Mouse (Mus musculus): ENCODE measurements at regions not wholly inside any gene's neighbourhood (a gene's known extent, or its start where the extent isn't known, plus 50 kb on each side); places are given as distances from the start of the nearest gene placed in this dataset.
"Not testable (repeated sequence)": the region's sequence is repeated elsewhere in the genome, so short reads cannot be mapped to it uniquely, and the experiment has no call there.

GRCm38 (mm10) chrX:166809165-166809564, 223.6 kb upstream of the Egfl6 start:
- no peak for DNase-seq (ENCODE audit: low spot score)

GRCm38 (mm10) chrX:166808207-166808606, 222.7 kb upstream of the Egfl6 start:
- no peak for DNase-seq (ENCODE audit: low spot score)

GRCm38 (mm10) chrX:166805957-166806356, 220.4 kb upstream of the Egfl6 start:
- DNase-seq (ENCODE audit: low spot score) = no peak

GRCm38 (mm10) chrX:166805480-166805879, 220.0 kb upstream of the Egfl6 start:
- no peak for DNase-seq (ENCODE audit: low spot score)

- DNase-seq (ENCODE audit: low spot score) = no peak
These were observed 217.7 kb upstream of the Egfl6 start for GRCm38 (mm10) chrX:166803246-166803645.

- DNase-seq (ENCODE audit: low spot score) = no peak
These were observed 215.5 kb upstream of the Egfl6 start for GRCm38 (mm10) chrX:166801017-166801416.

GRCm38 (mm10) chrX:166795651-166796050, 210.1 kb upstream of the Egfl6 start:
- no peak for DNase-seq (ENCODE audit: low spot score)

- DNase-seq (ENCODE audit: low spot score) = no peak
These were observed 203.5 kb upstream of the Egfl6 start for GRCm38 (mm10) chrX:166789031-166789430.

- not testable (repeated sequence) for DNase-seq (ENCODE audit: low spot score)
These were observed 201.6 kb upstream of the Egfl6 start for GRCm38 (mm10) chrX:166787137-166787536.

GRCm38 (mm10) chrX:166785615-166786014, 200.1 kb upstream of the Egfl6 start:
- no peak for DNase-seq (ENCODE audit: low spot score)

- no peak for DNase-seq (ENCODE audit: low spot score)
These were observed 197.9 kb upstream of the Egfl6 start for GRCm38 (mm10) chrX:166783377-166783776.

- DNase-seq (ENCODE audit: low spot score) = no peak
These were observed 194.0 kb upstream of the Egfl6 start for GRCm38 (mm10) chrX:166779334-166780092.

- DNase-seq (ENCODE audit: low spot score) = peak; percentile 38
These were observed 187.9 kb upstream of the Egfl6 start for GRCm38 (mm10) chrX:166773408-166773854.

- no peak for DNase-seq (ENCODE audit: low spot score)
These were observed 181.5 kb upstream of the Egfl6 start for GRCm38 (mm10) chrX:166766991-166767390.

- DNase-seq (ENCODE audit: low spot score) = no peak
These were observed 180.1 kb upstream of the Egfl6 start for GRCm38 (mm10) chrX:166765647-166766046.

GRCm38 (mm10) chrX:166762098-166762497, 176.6 kb upstream of the Egfl6 start:
- DNase-seq (ENCODE audit: low spot score) = no peak

GRCm38 (mm10) chrX:166757152-166757551, 171.6 kb upstream of the Egfl6 start:
- no peak for DNase-seq (ENCODE audit: low spot score)

GRCm38 (mm10) chrX:166754967-166755654, 169.6 kb upstream of the Egfl6 start:
- no peak for DNase-seq (ENCODE audit: low spot score)

- no peak for DNase-seq (ENCODE audit: low spot score)
These were observed 163.6 kb upstream of the Egfl6 start for GRCm38 (mm10) chrX:166749055-166749679.

- DNase-seq (ENCODE audit: low spot score) = no peak
These were observed 145.8 kb upstream of the Egfl6 start for GRCm38 (mm10) chrX:166731354-166731753.

GRCm38 (mm10) chrX:166728622-166728928, 143.1 kb upstream of the Egfl6 start:
- DNase-seq (ENCODE audit: low spot score) = no peak

- DNase-seq (ENCODE audit: low spot score) = no peak
These were observed 142.5 kb upstream of the Egfl6 start for GRCm38 (mm10) chrX:166727823-166728621.

Measured in testis, postnatal 10 days (tissue).